Mouse (Mus musculus): Measurements from ENCODE around the gene Ciita. TPM values are rescaled to one million over a fixed set of nuclear protein-coding genes. Genes with fewer than 3 reads are reported as not detected.

Ciita gene
- polyA plus RNA-seq, 1 experiment from 2014 or later: 0.30 TPM

DNA sequence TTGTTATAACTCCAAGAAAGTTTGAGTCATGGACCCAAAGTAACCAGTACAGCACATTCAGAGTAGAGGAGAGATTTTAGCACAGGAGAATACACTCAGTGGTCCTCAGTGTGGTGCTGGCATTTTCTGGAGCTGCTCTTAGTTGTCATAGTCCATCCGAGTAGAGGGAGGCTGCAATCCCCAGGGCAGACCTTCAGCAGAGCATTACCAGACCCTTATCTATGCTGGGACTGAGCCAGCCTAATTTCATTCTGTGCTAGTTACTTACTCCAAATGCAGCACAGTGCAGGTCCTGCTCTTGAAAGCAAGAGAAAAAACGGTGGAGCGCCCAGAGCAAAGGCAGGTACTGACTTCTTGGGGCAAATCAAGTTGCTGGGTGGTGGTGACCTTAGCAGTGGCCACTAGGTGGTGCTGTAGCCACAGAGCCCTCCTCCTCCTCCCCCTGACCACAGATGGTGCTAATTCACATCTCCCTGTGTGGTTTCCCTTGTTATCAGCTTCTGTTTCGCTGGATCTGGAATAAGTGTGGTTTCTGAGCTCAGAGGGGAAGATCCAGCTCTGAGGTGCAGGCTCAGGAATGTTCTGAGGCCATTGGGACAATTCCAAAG, 85.5 kb downstream of the Ciita start:
- ATAC-seq (ENCODE audit: insufficient number of reproducible peaks, insufficient read depth, low FRiP score, low TSS enrichment, low read depth): no peak
- no peaks in the 10 kb centered on the region for H3K9me3 ChIP-seq
- no peaks in the 10 kb centered on the region for H3K27me3 ChIP-seq
- peaks cover 10% of the 10 kb centered on the region; the same call in 1 of the 2 replicates for H3K4me1 ChIP-seq
- 29% methylated on average over 4 of the region's 4 CpGs for WGBS
- H3K4me3 ChIP-seq: no peak overlapping the region
- no peak overlapping the region for H3K27ac ChIP-seq
- no peak overlapping the region for H3K9ac ChIP-seq
- peaks cover 35% of the 10 kb centered on the region for H3K36me3 ChIP-seq
- H3K4me2 ChIP-seq: no peak overlapping the region

DNA sequence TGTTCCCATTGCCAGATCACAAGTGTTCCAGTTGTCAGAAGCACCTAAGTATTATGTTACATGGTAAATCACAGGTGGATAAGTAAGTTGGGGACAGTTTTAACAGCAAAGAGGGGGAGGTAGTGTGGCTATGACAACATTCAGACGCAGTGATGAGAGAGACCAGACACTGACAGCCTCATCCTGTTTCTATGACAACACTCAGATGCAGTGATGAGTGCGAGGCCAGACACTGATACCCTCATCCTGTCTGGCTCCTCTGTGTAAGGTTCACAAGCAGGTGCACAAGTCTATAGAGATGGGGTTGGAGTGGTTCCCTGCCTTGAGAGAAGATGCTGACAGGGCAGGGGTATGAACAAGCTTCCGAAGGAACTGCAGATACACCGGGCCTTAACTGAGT, 87.3 kb downstream of the Ciita start:
- Histone ChIP-seq H3K4me3 (no peak overlapping the region), H3K27ac (no peak overlapping the region), H3K9ac (no peak overlapping the region), H3K4me2 (no peak overlapping the region), H3K36me3 (peaks cover 35% of the 10 kb centered on the region), H3K4me1 (peaks cover 13% of the 10 kb centered on the region; the same call in 1 of the 2 replicates), H3K9me3 (no peaks in the 10 kb centered on the region), H3K27me3 (no peaks in the 10 kb centered on the region)
- 93% methylated on average over 4 of the region's 4 CpGs for WGBS
- ATAC-seq (ENCODE audit: insufficient number of reproducible peaks, insufficient read depth, low FRiP score, low TSS enrichment, low read depth): no peak

DNA sequence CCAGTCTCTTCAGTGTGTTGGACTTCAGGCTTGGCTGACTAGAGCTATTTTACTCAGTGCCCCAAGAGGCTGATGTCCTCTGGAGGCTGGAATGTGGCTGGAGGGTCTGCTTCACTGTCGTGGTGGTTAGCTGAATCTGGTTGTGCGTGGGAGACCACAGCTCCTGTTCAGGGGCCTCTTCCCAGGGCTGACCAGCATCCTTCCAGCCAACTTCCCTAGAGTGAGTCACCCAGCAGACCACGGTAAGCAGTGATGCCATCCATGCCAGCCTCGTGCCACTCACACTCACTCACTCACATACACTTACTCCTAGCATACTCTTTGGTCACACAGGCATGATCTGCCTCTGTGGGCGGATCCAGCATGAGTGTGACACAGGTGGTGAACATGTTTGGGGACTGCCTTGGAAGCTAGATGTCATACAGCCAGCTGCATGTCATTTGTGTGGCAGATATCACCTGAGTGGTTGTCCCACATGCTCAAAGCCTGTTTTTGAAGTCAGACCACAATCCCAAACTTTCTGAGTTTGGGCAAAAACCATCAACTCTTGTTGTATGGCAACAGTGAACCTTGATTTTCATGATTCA, 90.0 kb downstream of the Ciita start:
- Histone ChIP-seq H3K9ac (no peak overlapping the region), H3K9me3 (no peaks in the 10 kb centered on the region), H3K36me3 (peaks cover 42% of the 10 kb centered on the region), H3K27me3 (no peaks in the 10 kb centered on the region), H3K4me1 (peaks cover 13% of the 10 kb centered on the region; the same call in 1 of the 2 replicates), H3K4me3 (no peak overlapping the region), H3K4me2 (no peak overlapping the region), H3K27ac (no peak overlapping the region)
- ATAC-seq (ENCODE audit: insufficient number of reproducible peaks, insufficient read depth, low FRiP score, low TSS enrichment, low read depth): no peak
- WGBS: 81% methylated on average over 5 of the region's 5 CpGs

DNA sequence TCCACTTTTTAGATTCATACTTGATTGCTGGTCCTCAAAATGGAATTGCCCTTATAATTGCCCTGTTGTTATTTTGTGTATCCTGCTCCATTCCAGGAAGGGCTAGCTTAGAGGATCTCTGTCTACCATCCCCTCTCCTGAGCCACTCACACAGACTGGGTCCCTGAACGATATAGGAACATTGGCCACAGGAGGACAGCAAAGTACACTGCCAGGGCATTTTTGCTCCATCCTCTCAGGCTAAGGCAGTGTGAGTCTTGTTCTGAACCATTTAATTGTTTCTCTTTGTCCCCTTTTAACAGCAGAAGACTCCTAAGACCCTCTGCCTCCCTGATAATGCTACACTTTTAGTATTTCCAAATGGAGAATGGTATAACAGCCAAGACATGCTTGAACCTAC, 90.8 kb downstream of the Ciita start:
- H3K27ac ChIP-seq: no peak overlapping the region
- no peak for ATAC-seq (ENCODE audit: insufficient number of reproducible peaks, insufficient read depth, low FRiP score, low TSS enrichment, low read depth)
- H3K4me2 ChIP-seq: no peak overlapping the region
- H3K9me3 ChIP-seq: no peaks in the 10 kb centered on the region
- H3K36me3 ChIP-seq: peaks cover 44% of the 10 kb centered on the region
- no peak overlapping the region for H3K4me3 ChIP-seq
- H3K9ac ChIP-seq: no peak overlapping the region
- no peaks in the 10 kb centered on the region for H3K27me3 ChIP-seq
- WGBS: 64% methylated on average over 1 of the region's 1 CpGs
- H3K4me1 ChIP-seq: peaks cover 9% of the 10 kb centered on the region; the same call in 1 of the 2 replicates

DNA sequence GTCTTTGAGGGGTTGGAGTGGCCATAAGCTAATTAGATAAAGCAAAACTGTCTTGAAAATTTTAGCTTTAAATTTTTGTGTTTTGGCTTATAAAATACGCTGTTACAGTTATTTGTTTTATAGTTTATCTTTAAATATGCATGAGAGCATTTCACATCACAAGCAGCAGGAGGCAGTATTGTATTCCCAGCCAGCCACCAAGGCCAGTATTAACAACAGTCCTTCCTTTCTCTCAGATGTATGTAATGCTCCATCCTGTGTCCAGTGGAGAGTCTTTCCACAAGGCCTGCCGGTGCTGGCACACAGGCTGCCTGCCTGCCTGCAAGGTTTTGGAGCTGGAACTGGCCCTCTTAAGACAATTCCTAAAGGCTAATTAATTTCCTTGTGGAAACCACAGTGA, 92.0 kb downstream of the Ciita start:
- 40% methylated on average over 2 of the region's 2 CpGs for WGBS
- Histone ChIP-seq H3K4me2 (no peak overlapping the region), H3K9ac (no peak overlapping the region), H3K36me3 (peaks cover 50% of the 10 kb centered on the region), H3K4me1 (0 out of 2 replicates have a peak, but pooled peaks cover 3% of the 10 kb centered on the region), H3K4me3 (no peak overlapping the region), H3K9me3 (no peaks in the 10 kb centered on the region), H3K27ac (no peak overlapping the region), H3K27me3 (no peaks in the 10 kb centered on the region)
- no peak for ATAC-seq (ENCODE audit: insufficient number of reproducible peaks, insufficient read depth, low FRiP score, low TSS enrichment, low read depth)

DNA sequence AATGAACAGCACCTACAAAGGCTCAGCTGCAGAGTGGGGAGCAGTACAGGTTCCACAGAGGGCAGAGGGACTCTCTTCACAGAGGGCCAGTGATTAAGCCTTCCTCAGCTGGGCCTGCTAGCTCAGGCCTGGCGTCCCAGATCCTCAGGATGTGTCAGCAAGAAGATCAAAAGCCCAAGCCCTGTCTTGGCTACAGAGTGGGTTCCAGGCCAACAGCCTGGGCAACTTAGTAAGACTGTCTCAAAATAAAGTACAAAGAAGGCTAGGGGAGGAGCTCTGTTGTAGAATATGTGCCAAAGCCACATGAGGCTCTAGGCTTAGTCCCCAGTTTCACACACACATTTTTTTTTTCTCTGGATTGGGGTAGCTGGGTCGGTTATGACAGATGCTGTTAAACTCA, 95.1 kb downstream of the Ciita start:
- WGBS: 86% methylated on average over 2 of the region's 2 CpGs
- Histone ChIP-seq H3K27me3 (no peaks in the 10 kb centered on the region), H3K4me1 (0 out of 2 replicates have a peak, but pooled peaks cover 3% of the 10 kb centered on the region), H3K36me3 (peaks cover 63% of the 10 kb centered on the region), H3K4me2 (no peak overlapping the region), H3K9ac (no peak overlapping the region), H3K27ac (no peak overlapping the region), H3K4me3 (no peak overlapping the region), H3K9me3 (no peaks in the 10 kb centered on the region)
- ATAC-seq (ENCODE audit: insufficient number of reproducible peaks, insufficient read depth, low FRiP score, low TSS enrichment, low read depth): no peak

DNA sequence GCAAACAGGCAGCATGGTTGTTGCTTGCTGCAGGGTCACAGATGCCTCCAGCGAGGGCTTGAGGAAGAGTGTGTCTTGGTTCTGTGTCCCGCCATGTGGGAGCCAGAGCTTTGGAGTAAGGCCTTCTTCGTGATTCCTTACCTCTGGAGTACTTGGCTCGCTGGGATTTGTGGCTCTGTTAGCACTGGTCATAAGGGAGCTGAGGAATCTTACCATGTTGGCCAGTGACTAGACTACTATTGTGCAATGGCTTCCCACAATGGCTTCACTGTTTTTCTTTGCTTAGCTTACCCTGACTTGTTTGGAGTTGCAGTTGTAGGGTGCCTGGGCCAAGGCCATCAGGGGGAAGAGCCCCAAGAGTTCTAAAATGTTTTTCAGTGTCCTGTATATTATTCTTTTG, 96.1 kb downstream of the Ciita start:
- no peak overlapping the region for H3K9ac ChIP-seq
- H3K4me3 ChIP-seq: no peak overlapping the region
- no peak overlapping the region for H3K27ac ChIP-seq
- WGBS: 85% methylated on average over 4 of the region's 4 CpGs
- H3K27me3 ChIP-seq: no peaks in the 10 kb centered on the region
- ATAC-seq (ENCODE audit: insufficient number of reproducible peaks, insufficient read depth, low FRiP score, low TSS enrichment, low read depth): no peak
- peaks cover 69% of the 10 kb centered on the region for H3K36me3 ChIP-seq
- no peak overlapping the region for H3K4me2 ChIP-seq
- 0 out of 2 replicates have a peak, but pooled peaks cover 3% of the 10 kb centered on the region for H3K4me1 ChIP-seq
- no peaks in the 10 kb centered on the region for H3K9me3 ChIP-seq

DNA sequence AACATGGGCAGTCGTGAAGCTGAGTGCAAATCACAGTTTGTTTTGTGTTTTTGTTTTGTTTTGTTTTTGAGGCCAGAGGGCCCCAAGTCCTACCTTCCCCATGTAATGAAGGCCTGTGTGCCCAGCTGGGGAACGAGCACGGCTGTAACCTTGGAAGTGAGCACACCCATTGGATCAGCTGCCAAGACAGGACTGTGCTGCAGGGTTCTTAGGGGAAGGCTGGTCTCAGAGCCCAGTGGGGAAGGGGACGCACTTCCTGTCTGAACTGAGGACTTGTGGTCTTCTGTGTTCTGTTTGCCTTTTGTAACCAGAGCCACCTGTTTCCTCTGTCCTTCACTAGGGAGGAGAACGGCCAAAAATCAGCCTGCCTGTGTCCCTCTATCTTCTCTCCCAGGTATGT, 97.7 kb downstream of the Ciita start:
- Histone ChIP-seq H3K4me1 (no peaks in the 10 kb centered on the region), H3K9me3 (no peaks in the 10 kb centered on the region), H3K4me3 (no peak overlapping the region), H3K9ac (no peak overlapping the region), H3K4me2 (no peak overlapping the region), H3K27me3 (no peaks in the 10 kb centered on the region), H3K36me3 (peaks cover 77% of the 10 kb centered on the region), H3K27ac (no peak overlapping the region)
- no peak for ATAC-seq (ENCODE audit: insufficient number of reproducible peaks, insufficient read depth, low FRiP score, low TSS enrichment, low read depth)
- WGBS: 48% methylated on average over 5 of the region's 5 CpGs

Other genes starting within 250 kb of the Ciita start
- gene Emp2, start 166.1 kb upstream of the Ciita start, polyA plus RNA-seq (2015; fragmentation: Nextera tagmentation; extraction: Ambion mirVana): 30.7 and 32.6 TPM in 2 replicates
- gene Tekt5, start 84.6 kb upstream of the Ciita start, polyA plus RNA-seq (2015; fragmentation: Nextera tagmentation; extraction: Ambion mirVana): 0.80 and 1.00 TPM in 2 replicates
- gene Nubp1, start 68.1 kb upstream of the Ciita start, polyA plus RNA-seq (2015; fragmentation: Nextera tagmentation; extraction: Ambion mirVana): 63.6 and 66.4 TPM in 2 replicates
- gene Tvp23a, start 32.7 kb upstream of the Ciita start, polyA plus RNA-seq (2015; fragmentation: Nextera tagmentation; extraction: Ambion mirVana): 22.9 and 24.4 TPM in 2 replicates
- gene Dexi, start 63.0 kb downstream of the Ciita start, polyA plus RNA-seq (2015; fragmentation: Nextera tagmentation; extraction: Ambion mirVana): 23.5 and 24.8 TPM in 2 replicates
- 37.9 and 42.0 TPM in 2 replicates for gene Clec16a, start 65.3 kb downstream of the Ciita start, polyA plus RNA-seq (2015; fragmentation: Nextera tagmentation; extraction: Ambion mirVana)